Mouse (Mus musculus): ENCODE results near the gene Alpk1.
A peak's percentile ranks its signal among the peaks of the same experiment; 100 is the strongest.

Alpk1 gene

DNA sequence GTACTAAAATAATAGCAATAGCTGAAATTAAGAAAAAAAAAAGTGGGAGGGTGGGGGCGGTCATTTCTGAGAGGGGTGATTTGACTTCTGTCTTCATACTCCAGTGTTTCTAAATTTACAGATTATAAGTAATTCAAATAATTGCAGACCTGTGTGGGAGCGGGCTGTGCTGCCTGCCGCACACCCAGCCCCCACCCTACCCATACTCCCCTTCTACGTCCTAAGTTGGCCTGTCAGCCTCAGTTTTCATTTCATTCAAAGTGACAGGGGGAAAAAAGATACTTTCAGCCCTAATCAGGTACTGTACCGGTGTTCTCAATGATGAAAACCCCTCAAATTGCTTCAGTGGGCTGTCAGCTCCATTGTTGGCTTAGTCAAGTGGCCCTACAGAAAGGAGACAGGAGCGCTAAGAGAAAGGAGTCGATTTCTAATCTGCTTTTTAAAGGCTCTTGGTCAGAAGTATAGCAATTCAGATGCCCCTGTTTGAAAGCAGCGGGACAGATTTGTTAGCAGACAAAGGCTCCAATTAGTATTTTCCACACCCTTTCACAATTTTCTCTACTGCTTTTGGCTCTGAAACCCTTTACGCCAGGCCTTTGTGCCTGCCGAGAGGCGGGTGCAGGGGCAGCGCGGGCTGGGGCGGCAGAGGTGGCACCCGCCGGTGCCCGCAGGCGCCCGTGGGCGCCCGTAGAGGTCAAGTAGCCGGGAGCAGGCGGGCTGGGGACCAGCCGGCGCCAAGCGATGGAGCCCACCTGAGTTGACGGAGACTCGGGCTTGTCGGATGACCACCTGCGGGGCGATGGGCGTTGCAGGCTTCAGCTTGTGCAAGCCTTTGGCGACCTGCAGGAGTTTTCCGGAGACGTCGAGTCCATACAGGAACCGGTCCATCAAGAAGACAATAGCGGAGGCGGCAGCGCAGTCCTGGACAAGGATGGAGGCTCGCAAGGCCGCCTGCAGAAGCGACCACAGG is 85.2 kb downstream of the Alpk1 start:
- no peak for DNase-seq (ENCODE audit: low spot score in 2 of 2)

GRCm38 (mm10) chr3:127691230-127691629 is 89.1 kb downstream of the Alpk1 start:
- no peak for DNase-seq (ENCODE audit: low spot score in 2 of 2)

GRCm38 (mm10) chr3:127679703-127680102 is 100.6 kb downstream of the Alpk1 start:
- DNase-seq (ENCODE audit: low spot score in 2 of 2), result no peak

DNA sequence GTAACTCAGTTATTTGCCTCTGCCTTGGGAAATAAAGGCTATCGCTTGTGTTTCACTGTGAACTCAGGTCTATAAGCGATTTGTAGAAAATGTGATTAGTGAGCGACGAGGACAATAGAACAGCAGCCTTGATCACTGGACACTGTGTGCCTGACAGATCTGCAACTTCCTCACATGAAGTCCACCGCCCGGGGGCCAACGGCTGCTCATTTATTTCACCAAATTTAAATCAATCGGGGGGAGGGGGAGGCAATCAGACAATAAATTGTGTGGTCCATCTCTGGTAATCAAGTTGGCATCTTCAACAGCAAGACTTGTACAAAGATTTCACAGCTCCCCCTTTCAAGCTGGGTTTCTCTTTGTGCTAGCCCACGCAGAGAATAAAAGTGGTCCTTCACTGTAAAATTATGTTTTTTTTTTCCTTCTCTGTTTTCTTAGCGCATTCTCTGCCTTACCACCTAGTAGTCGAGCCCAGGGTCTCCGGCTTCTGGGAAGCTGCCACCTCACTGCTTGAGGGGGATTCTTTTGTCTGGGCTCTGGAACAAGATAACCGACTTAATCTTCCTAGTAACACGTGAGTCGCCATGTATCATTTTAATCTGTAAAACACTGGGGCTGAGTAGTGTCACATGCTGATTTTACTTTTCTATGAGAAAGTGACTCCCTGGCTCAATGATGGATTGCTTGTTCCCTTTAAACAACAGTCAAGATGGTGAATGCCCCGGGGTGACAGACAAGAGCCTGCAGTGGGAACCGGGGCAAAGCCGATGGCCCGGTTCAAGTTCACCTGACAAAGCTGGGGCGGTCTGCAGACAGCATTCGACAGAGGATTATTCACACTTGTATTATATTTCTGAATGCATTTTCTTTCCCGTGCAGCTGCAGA is 118.4 kb downstream of the Alpk1 start:
- DNase-seq (ENCODE audit: low spot score in 2 of 2), result no peak

DNA sequence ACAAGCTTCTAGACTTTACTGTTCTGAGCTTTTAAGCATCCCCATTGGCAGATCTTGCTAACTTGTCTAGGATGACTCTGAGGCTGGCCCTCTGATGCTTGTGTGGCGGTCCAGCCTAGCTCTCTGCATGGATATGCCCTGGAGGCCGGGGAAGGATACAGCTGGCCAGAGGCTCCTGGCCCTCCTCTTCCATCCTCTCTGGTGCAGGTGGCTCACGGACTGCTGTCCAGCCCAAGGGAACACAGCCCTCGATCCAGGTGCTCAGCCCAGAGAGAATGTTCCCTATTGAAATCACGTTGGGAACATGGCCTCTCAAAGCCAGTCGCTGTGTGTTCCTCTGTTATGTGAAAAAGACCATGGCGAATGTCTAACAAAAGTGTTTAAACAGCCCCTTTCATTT is 119.6 kb downstream of the Alpk1 start:
- no peak for DNase-seq (ENCODE audit: low spot score in 2 of 2)

DNA sequence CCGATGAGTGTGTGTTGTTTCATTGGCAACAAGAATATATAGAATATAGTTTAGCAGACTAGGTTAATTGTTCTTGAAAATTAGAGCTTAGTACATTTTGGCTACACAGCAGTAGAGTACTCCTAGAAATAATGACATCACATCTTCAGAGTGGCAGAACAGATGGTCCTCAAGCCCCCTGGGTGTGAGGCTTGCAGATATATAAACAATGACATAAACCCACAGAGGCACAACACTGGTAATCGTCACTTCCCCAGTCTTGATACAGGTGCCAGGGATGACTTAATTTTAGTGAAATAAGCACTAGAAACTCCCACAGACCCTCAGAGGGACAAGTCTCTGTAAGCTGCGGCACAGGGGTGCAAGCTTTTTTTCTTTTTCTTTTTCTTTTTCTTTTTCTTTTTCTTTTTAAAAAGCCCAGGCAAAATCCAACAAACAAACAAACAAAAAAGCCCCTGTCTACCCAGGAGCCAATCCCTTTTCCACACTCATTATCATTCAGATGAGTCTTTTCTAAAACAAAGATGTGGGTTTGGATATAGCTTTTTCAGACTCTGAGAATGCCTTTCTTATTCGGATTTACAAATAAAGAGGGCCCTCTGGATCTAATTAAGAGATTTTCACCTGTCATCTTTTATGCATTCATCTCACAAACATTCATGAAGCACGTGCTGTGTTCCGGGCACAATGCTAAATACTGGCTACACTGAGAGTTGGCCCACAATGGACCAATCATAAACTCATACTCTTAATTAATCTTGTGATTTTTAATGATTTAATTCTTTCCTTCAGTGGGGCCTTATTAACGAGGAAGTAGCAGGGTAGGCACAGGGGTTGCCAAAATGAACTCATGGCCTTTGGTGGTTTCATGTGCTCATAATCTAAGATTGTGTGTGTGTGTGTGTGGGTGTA is 128.3 kb downstream of the Alpk1 start:
- DNase-seq (ENCODE audit: low spot score in 2 of 2), result no peak

GRCm38 (mm10) chr3:127646156-127646825 is 134.0 kb downstream of the Alpk1 start:
- DNase-seq (ENCODE audit: low spot score in 2 of 2), result no peak

DNA sequence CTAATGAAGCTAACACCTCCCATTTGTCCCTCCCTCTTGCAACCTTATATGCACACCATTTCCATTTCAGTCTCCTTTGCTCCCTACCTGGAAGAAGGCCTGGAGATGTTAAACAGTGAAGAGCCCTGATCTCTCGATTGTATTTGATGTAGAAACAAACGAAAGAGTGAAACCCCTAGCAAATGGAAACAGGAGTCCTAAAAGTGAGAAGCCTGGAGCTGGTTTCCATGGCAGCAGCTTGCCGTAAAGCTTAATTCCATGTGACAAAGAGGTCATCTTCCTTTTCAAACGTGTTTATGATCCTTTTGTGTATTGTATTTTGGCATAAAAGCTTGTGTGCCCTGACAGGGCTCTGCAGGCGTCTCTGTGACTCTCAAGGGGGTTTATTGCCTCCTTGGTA is 138.1 kb downstream of the Alpk1 start:
- no peak for DNase-seq (ENCODE audit: low spot score in 2 of 2)

DNA sequence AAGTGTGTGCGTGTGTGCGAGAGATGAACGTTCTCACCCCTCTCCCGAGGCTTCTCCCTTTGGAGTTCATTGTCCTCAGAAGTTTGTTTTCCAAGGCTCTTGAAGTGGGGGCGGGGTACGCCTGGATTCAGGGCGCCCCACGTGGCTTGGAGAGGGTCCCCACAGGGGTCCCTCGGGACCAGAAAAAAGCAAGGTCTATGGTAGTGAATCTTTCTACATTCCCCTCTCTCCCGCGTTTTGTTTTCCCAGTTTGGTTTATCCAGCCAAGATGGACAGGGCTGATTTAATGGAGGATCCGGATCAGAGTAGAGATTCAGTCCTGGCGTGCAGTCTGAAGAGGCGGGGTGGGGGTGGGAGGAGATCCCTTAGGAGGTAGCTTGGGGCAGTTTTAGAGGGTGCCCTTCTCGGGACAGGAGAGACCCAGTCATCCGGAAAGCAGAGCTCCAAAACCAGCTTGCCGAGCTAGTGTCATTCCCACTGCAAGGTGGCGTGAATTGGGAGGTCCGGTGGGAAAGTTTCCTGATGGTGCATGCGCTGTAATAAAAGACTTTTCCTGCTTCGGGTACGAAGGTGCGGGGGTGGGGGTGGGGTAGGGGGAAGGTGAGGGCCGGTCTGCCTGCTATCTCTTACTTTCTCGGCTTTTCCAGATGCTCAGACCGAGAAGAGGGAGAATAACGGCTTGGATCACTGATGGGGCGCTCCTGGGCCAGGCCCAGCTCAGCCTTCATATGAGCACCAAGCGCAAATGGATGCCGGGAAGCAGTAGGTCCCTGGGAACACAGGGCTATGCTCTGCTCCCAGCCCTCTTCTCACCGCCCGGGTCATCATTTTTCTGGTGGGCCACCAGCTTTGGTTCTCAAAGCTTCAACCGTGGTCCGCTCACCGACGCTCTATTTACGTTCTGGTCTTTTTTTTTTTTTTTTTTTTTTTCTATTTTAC is 139.3 kb downstream of the Alpk1 start:
- no peak for DNase-seq (ENCODE audit: low spot score in 2 of 2)

GRCm38 (mm10) chr3:127639875-127640761 is 140.2 kb downstream of the Alpk1 start:
- DNase-seq (ENCODE audit: low spot score in 2 of 2), result no peak

DNA sequence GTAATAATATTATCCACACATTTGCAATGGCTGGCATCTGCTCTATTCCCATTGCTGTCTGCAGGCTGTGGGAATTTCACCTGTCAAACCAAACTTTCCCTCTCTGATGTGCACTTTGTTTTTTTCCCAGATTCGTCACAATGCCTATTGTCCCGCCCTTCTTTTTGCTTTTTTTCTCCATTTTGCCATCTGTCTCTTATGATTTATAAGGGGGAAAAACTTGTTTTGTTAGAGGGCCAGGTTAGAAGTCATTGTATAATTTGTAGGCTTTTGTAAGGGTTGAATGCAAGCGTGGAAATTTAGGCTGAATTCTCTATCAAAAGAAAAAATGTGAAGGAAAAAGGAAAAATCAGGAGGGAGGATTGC is 145.4 kb downstream of the Alpk1 start:
- DNase-seq (ENCODE audit: low spot score in 2 of 2), result no peak

- peak; percentile 23 to 45 for DNase-seq (ENCODE audit: low spot score in 2 of 2)
These were observed 146.0 kb downstream of the Alpk1 start for GRCm38 (mm10) chr3:127634101-127634983.

DNA sequence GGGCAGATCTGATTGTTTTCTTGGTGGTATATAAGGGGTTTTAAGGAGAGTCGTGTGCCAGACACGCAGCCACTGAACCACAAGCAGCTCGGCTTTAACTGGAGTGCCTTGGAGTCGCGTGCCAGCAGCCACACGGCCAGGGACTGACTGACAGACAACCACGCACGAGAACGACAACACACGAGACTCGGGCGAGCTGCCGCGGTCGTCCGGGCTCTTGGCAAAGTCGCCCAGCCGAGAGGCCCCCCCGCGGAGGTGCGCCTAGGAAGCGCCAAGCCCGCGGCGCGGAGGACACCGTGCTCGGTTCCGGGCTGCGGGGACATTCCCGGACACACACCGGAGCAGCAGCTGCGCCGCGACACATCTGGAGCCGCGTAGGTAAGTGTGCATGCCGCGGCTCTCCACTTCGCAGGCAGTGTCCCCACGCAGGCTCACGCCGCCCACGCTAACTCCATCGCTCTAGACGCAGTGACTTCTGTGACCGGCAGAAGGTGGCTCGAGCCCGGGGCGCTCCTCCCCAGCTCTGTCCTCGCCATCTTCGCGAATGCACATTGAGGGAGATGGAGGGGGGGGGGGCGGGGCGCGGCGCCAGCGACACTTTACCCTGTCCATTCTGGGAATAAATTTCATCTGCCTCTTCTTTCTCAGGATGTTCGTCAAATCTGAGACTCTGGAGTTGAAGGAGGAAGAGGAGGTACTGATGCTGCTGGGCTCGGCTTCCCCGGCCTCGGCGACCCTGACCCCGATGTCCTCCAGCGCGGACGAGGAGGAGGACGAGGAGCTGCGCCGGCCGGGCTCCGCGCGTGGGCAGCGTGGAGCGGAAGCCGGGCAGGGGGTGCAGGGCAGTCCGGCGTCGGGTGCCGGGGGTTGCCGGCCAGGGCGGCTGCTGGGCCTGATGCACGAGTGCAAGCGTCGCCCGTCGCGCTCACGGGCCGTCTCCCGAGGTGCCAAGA is 147.0 kb downstream of the Alpk1 start, which contains the start of gene Neurog2:
TSS of gene Neurog2 (plus strand) at position 56 of the 953 bp plus-strand sequence.
- DNase-seq (ENCODE audit: low spot score in 2 of 2), result no peak

GRCm38 (mm10) chr3:127632531-127632930 is 147.8 kb downstream of the Alpk1 start:
- DNase-seq (ENCODE audit: low spot score in 2 of 2), result peak in 1 of 2 experiments; percentile 9

GRCm38 (mm10) chr3:127631582-127631981 is 148.7 kb downstream of the Alpk1 start:
- no peak for DNase-seq (ENCODE audit: low spot score in 2 of 2)

- no peak for DNase-seq (ENCODE audit: low spot score in 2 of 2)
These were observed 149.5 kb downstream of the Alpk1 start for GRCm38 (mm10) chr3:127630735-127631372.
